Mouse (Mus musculus): ENCODE results near the gene Sv2b.

The Sv2b gene

GRCm38 (mm10) chr7:75102536-75103332 is 206.3 kb downstream of the Sv2b start:
- no peak for DNase-seq (ENCODE audit: low read depth, low spot score)

DNA sequence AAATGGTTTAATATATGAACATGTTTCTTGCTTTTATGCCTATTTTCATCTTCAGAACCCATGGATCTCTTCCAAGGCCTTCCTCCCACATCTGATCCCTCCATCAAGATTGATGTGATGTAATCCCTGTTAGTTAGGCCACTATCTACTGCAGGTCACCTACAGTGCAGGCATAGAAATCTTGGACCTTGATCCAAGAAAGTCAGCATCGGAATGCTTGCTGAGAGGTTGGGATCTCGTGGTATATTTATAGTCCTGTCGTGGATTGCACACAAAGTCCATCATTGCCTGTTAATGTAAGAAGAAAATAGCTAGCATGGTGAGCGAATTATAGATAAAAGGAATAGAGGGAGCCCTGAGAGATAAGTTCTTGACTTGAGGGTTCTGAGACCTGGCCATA is 223.6 kb downstream of the Sv2b start:
- DNase-seq (ENCODE audit: low read depth, low spot score) = no peak

GRCm38 (mm10) chr7:75080163-75080562 is 228.9 kb downstream of the Sv2b start:
- no peak for DNase-seq (ENCODE audit: low read depth, low spot score)

GRCm38 (mm10) chr7:75077560-75078208 is 231.4 kb downstream of the Sv2b start:
- DNase-seq (ENCODE audit: low read depth, low spot score) = no peak

All from retina, postnatal 7 days (tissue).